Mouse (Mus musculus) ES-E14 (cell line): ENCODE measurements around the gene Sugp1. TPM values are rescaled to one million over a fixed set of nuclear protein-coding genes. Genes with fewer than 3 reads are reported as not detected.

Experiments
- DNase-seq: peaks from one replicate; pipeline ENCODE4 v3.0.0-alpha.2; 2013; ENCODE audit warnings: low read depth, low spot score
- H3K27ac ChIP-seq: 2 replicates; pipeline ENCODE4 v1.5.1; 2012; ENCODE audit warnings: low read depth, mild to moderate bottlenecking, low read length, moderate library complexity, mixed read lengths; ENCODE audit not compliant: poor library complexity, insufficient read depth, severe bottlenecking
- H3K36me3 ChIP-seq: 2 replicates; pipeline ENCODE4 v1.6.1; 2012; ENCODE audit warnings: mild to moderate bottlenecking, low read length, moderate library complexity, mixed read lengths; ENCODE audit not compliant: control insufficient read depth, poor library complexity, insufficient read depth, severe bottlenecking
- H3K4me1 ChIP-seq, 2 experiments: fragments of 150-350 bp in 1 of 2; sonication (generic) in 1 of 2; 2 replicates each; pipeline ENCODE4 v1.6.1; 2012; ENCODE audit warnings: low read length in 2 of 2, mild to moderate bottlenecking in 1 of 2, mixed read lengths in 1 of 2; ENCODE audit not compliant: control insufficient read depth in 2 of 2, insufficient read depth in 2 of 2, poor library complexity in 1 of 2
- H3K4me3 ChIP-seq, 2 experiments: fragments of 150-350 bp in 1 of 2; sonication (generic) in 1 of 2; 2 replicates each; pipeline ENCODE4 v1.5.1; 2012; ENCODE audit warnings: low read length in 2 of 2, low read depth in 1 of 2, mild to moderate bottlenecking in 1 of 2, mixed read lengths in 1 of 2; ENCODE audit not compliant: insufficient read depth in 1 of 2, poor library complexity in 1 of 2, severe bottlenecking in 1 of 2
- H3K9ac ChIP-seq: 2 replicates; pipeline ENCODE4 v1.6.1; 2012; ENCODE audit warnings: low read depth, mild to moderate bottlenecking, low read length, mixed read lengths; ENCODE audit not compliant: poor library complexity, insufficient read depth, severe bottlenecking
- H3K9me3 ChIP-seq: fragments of 150-350 bp; sonication (generic); 2 replicates; pipeline ENCODE4 v1.6.1; 2012; ENCODE audit warnings: low read depth, mild to moderate bottlenecking, low read length; ENCODE audit not compliant: control insufficient read depth, insufficient read depth
- CHD2 ChIP-seq: IDR thresholded peaks from 2 replicates; pipeline ENCODE4 v1.6.1; 2014; ENCODE audit warnings: mild to moderate bottlenecking, low read depth, low read length, inconsistent platforms
- HCFC1 ChIP-seq: IDR thresholded peaks from 2 replicates; pipeline ENCODE4 v1.6.1; 2012; ENCODE audit warnings: low read length, inconsistent platforms, borderline replicate concordance; ENCODE audit not compliant: insufficient read depth
- MAFK ChIP-seq: IDR thresholded peaks from 2 replicates; pipeline ENCODE4 v1.6.1; 2014; ENCODE audit warnings: mild to moderate bottlenecking, low read depth, low read length, inconsistent platforms; ENCODE audit not compliant: insufficient read depth
- ZC3H11A ChIP-seq: IDR thresholded peaks from 2 replicates; pipeline ENCODE4 v1.6.1; 2012; ENCODE audit warnings: low read depth, mild to moderate bottlenecking, inconsistent platforms, low read length, borderline replicate concordance
- ZNF384 ChIP-seq: IDR thresholded peaks from 2 replicates; pipeline ENCODE4 v1.6.1; 2012; ENCODE audit warnings: low read depth, low read length, inconsistent platforms
- in situ Hi-C, 2 experiments: fragments of 600-800 bp; cut with MboI; formaldehyde crosslinking; loops; one replicate each; pipeline ENCODE4 v1.15.1; 2025; ENCODE audit warnings: low sequenced_read_pairs in 2 of 2, inconsistent platforms in 1 of 2; ENCODE audit not compliant: unreplicated experiment in 2 of 2
- total RNA-seq: library from RNA; depleted of rRNA; stranded (reverse); fragments of 300-350 nt; gene quantifications from 2 replicates; pipeline ENCODE4 v1.2.3, GENCODE M21; 2012; rRNA removed

Gene Sugp1
- 38.5 and 38.8 TPM in 2 replicates for total RNA-seq

DNA sequence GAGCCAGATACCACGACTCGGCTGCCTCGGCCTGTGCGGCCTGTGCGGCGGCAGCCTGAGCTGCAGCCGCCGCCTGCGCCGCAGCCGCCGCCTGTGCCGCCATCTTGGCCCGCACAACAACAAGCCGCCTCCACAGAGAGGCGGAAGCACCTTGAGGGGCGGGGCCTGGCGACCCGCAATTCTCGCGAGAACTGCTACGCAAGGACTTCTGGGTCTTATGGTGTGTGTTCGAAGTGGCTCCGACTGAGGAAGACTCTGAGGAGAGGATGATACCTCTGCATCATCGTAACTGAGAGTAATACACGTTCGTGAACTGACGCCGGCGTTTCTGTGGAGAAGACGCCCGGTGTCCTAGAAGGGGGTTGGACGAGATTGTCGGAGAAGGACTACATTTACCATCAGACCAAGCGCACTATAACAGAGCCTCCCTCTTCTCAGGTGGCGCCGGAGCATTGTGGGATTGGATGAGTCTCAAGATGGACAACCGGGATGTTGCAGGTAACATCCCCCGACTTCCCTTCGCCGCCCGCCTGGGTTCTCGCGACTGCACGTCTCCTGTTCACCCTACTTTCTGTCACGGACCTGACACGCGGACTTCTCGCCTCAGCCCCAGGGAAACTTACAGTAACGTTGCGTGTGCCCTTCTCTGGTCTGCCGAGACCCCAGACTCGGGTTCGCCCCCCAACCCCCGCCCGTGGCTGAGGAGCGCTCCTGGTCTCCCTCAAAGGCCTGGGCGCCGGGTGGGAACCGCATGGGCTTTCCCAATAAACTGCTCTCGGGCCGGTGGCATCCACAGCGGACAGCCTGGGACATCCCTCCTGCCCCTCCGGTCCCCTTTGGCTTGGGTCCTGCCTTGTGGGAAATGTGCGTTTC, at the start of gene Sugp1, which contains the start of gene Mau2:
TSS of gene Sugp1 (plus strand) at position 231 of the 873 bp plus-strand sequence.
TSS of gene Mau2 (minus strand) at position 152 of the 873 bp plus-strand sequence.
- H3K36me3 ChIP-seq: no peaks in the 10 kb centered on the region
- in situ Hi-C loops: no loop called here
- H3K27ac ChIP-seq: peak within 1 kb of the TSS; percentile 85
- peak; percentile 99 for TF ChIP-seq CHD2
- TF ChIP-seq ZC3H11A: no peak
- peak; percentile 90 for TF ChIP-seq HCFC1
- peaks cover 0 to 6% of the 10 kb centered on the region in 2 experiments; a peak in 2 of 4 replicates for H3K4me1 ChIP-seq
- peak within 1 kb of the TSS; percentile 95 for H3K9ac ChIP-seq
- peak; percentile 94 for DNase-seq
- H3K4me3 ChIP-seq: peak within 1 kb of the TSS; percentile 87 to 95
- no peaks in the 10 kb centered on the region for H3K9me3 ChIP-seq

- H3K4me1 ChIP-seq: peaks cover 0 to 2% of the 10 kb centered on the region in 2 experiments; a peak in 1 of 4 replicates
- in situ Hi-C loops: no loop called here
- H3K27ac ChIP-seq: peak overlapping the region; percentile 74
- peak overlapping the region; percentile 95 for H3K9ac ChIP-seq
- TF ChIP-seq ZNF384: no peak
- TF ChIP-seq CHD2: no peak
- no peak for TF ChIP-seq ZC3H11A
- TF ChIP-seq MAFK: no peak
- TF ChIP-seq HCFC1: no peak
- no peaks in the 10 kb centered on the region for H3K36me3 ChIP-seq
- H3K4me3 ChIP-seq: peak overlapping the region; percentile 94 to 99
- no peaks in the 10 kb centered on the region for H3K9me3 ChIP-seq
- no peak for DNase-seq
Measured at GRCm38 (mm10) chr8:69995422-69995775, 47.2 kb upstream of the Sugp1 start.

- H3K4me3 ChIP-seq: peak within 1 kb of the TSS; percentile 94 to 99
- in situ Hi-C loops: no loop called here
- H3K36me3 ChIP-seq: no peaks in the 10 kb centered on the region
- H3K4me1 ChIP-seq: peaks cover 0 to 5% of the 10 kb centered on the region in 2 experiments; a peak in 2 of 4 replicates
- TF ChIP-seq CHD2 (peak; percentile 92), HCFC1 (peak; percentile 34; the same call in 1 of the 2 replicates), MAFK (no peak), ZC3H11A (no peak), ZNF384 (no peak)
- DNase-seq: peak; percentile 99
- H3K9me3 ChIP-seq: no peaks in the 10 kb centered on the region
- H3K9ac ChIP-seq: peak within 1 kb of the TSS; percentile 95
- H3K27ac ChIP-seq: peak within 1 kb of the TSS; percentile 74
Measured at GRCm38 (mm10) chr8:69995776-69996588, 46.6 kb upstream of the Sugp1 start, which contains the start of gene Gatad2a. Gatad2a (minus strand) TSS chr8:69996384.

DNA sequence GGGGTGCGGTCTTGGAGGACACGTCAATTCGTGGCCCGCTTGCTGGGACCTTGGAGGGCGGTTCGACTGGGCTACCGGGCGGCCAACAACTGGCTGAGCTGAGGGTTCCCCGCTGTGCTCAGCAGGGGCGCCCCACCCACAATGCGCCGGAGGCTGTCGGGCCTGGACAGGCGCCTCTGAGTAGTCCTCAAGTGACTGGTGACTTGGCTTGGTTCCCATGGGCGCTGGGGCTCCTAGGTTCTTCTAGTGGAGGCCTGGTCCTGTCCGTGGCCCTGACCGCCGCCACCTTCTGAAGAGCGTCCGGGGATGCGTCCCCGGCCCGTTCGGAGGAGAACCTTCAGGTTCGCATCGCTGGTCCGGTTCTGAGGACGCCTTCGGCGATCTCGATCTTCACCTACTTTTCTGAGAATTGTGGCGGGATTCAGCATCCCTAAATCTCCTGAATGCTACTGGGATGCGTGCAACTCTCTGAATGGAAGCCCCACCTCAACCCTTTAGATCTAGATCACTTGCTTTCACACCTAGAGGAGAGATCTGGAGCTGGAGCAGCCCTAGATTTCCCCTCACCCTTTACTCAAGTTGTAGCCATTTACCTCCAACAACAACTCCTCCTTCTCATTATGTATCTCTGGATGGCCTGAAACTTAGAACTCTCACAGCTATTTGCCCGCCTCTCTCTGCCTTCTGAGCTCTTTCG, 45.9 kb upstream of the Sugp1 start:
- in situ Hi-C loops: no loop called here
- no peak for TF ChIP-seq ZNF384
- TF ChIP-seq HCFC1: no peak
- TF ChIP-seq CHD2: no peak
- TF ChIP-seq MAFK: no peak
- no peak for TF ChIP-seq ZC3H11A
- DNase-seq: no peak
- peak overlapping the region; percentile 63 for H3K27ac ChIP-seq
- peak overlapping the region; percentile 72 for H3K9ac ChIP-seq
- H3K4me3 ChIP-seq: peak overlapping the region; percentile 66 to 82
- H3K4me1 ChIP-seq: peaks cover 0 to 5% of the 10 kb centered on the region in 2 experiments; a peak in 2 of 4 replicates
- no peaks in the 10 kb centered on the region for H3K9me3 ChIP-seq
- H3K36me3 ChIP-seq: no peaks in the 10 kb centered on the region
